Mouse (Mus musculus): Measurements from ENCODE around the gene Fam120a.

DNA sequence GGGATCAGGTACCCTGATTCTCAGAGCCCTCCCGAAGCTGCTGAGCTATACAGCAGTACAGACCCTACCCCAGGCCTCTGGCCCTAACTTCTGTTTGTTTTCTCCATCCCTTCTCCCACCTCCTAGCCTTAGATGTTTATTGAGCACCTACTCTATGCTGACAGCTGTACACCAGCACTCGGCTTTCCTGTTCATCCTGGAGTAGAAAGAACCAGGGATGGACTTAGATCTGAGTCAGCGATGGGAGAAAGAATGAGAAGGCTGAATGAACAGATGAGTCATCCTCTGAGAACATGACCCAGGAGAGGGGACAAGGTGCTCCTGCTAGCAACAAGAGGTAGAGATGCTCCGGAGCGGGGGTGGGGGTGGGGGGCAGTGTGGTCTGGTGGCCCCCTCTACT lies 95.1 kb downstream of the Fam120a start:
- TF ChIP-seq E2F4 (IDR thresholded peaks at IDR 0.05; ENCODE audit: insufficient read depth) (no peak), POLR2A (IDR thresholded peaks at IDR 0.05; ENCODE audit: insufficient read length, low read depth) (no peak), MAX (IDR thresholded peaks at IDR 0.05; ENCODE audit: low read depth) (no peak), TCF12 (IDR thresholded peaks at IDR 0.05; ENCODE audit: insufficient read depth, poor library complexity, severe bottlenecking) (no peak), POLR2AphosphoS2 (IDR thresholded peaks at IDR 0.05; ENCODE audit: insufficient read length, low read depth) (no peak), MYOD1 (IDR thresholded peaks at IDR 0.05; ENCODE audit: control insufficient read depth in 1 of 3, insufficient read length in 2 of 3, low read depth in 2 of 3) (no peak), REST (IDR thresholded peaks at IDR 0.05; ENCODE audit: insufficient read depth, insufficient read length) (no peak), MYOG (IDR thresholded peaks at IDR 0.05; ENCODE audit: control insufficient read depth in 1 of 3, insufficient read depth in 1 of 3, insufficient read length in 2 of 3, low read depth in 2 of 3) (no peak), SRF (IDR thresholded peaks at IDR 0.05; ENCODE audit: control insufficient read depth, insufficient read length, low read depth) (no peak), USF1 (IDR thresholded peaks at IDR 0.05; ENCODE audit: low read depth) (no peak)

Data from myocyte (in vitro differentiated cells).